Mouse (Mus musculus) kidney, adult 11 months (tissue): ENCODE measurements around the gene Vmn2r87.
"Not testable (repeated sequence)": the region's sequence is repeated elsewhere in the genome, so short reads cannot be mapped to it uniquely, and the experiment has no call there.

Experiments used
- DNase-seq: peaks from one replicate; pipeline ENCODE4 v3.0.0; 2022

The Vmn2r87 gene

DNA sequence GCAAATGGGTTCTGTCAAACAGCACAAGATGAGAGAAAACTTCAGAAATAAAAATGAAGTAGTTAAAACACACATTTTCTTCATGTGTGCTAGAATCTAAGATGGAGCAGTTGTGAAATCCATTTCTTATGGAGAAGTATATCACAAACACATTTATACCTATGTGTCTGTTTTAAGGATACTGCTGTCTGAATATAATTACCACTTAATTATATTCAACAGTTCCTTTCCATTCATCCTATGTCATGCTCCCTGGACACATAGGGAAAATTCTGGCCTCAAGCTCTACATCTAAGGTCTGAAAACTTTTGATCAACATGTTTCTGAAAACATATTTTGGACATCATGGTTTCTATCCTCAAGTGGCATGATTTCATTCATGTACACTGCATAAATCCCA, at the start of gene Vmn2r87:
Gene Vmn2r87 (minus strand): TSS at position 101 of the 400 bp plus-strand sequence.
- DNase-seq, result no peak

GRCm38 (mm10) chr10:130544331-130544730, 47.1 kb upstream of the Vmn2r87 start:
- peak; percentile 27 for DNase-seq

GRCm38 (mm10) chr10:130541931-130542691, 44.9 kb upstream of the Vmn2r87 start:
- peak; percentile 88 for DNase-seq

GRCm38 (mm10) chr10:130536101-130536500, 38.9 kb upstream of the Vmn2r87 start:
- DNase-seq, result peak; percentile 19

- no peak for DNase-seq
Observed at GRCm38 (mm10) chr10:130527926-130528325, 30.7 kb upstream of the Vmn2r87 start.

GRCm38 (mm10) chr10:130470311-130470760, 26.9 kb downstream of the Vmn2r87 start:
- no peak for DNase-seq

DNA sequence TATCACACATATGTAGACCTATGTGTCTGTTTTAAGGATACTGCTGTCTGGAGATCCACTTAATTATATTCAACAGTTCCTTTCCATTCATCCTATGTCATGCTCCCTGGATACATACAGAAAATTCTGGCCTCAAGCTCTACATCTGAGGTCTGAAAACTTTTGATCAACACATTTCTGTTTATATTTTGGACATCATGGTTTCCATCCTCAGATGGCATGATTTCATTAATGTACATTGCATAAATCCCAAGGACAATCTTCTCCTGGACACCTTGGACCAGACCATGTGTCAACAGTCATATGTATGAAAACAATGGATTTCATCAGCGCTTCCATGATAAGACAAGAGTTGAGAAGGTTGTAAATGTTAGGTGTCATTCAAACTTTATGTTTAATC, 41.2 kb downstream of the Vmn2r87 start, which contains the start of gene Vmn2r86:
Gene Vmn2r86 (minus strand): TSS at position 101 of the 400 bp plus-strand sequence.
- DNase-seq, result not testable (repeated sequence)

DNA sequence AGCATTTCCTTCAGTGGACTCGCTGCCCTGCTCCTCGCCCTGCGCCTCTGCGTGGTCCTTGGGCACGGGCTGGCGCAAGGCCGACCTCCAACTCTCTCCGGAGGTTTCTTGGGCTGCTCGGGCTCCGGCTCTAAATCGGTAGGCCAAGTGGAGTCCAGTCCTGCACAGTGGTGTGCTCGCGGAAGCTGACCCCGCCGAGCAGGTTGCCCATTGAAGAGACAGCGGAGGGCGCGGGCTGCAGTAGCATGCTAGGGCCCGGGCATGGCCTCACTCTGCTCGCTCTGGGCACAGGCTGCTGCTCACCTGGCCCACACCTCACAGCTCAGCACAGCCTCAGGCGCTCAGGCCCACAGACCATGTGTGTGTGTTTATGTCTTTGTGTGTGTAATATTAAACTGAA, 52.4 kb downstream of the Vmn2r87 start:
- no peak for DNase-seq

GRCm38 (mm10) chr10:130434185-130434898, 62.9 kb downstream of the Vmn2r87 start:
- DNase-seq, result not testable (repeated sequence)

DNA sequence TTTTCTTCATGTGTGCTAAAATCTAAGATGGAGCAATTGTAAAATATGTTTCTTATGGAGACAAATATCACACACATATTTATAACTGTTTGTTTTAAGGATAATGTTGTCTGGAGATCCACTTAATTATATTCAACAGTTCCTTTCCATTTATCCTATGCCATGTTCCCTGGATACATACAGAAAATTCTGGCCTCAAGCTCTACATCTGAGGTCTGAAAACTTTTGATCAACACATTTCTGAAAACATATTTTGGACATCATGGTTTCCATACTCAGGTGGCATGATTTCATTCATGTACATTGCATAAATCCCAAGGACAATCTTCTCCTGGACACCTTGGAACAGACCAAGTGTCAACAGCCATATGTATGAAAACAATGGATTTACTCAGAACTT, 67.6 kb downstream of the Vmn2r87 start, which contains the start of gene Vmn2r85:
Gene Vmn2r85 (minus strand): TSS at position 101 of the 400 bp plus-strand sequence.
- not testable (repeated sequence) for DNase-seq

- DNase-seq, result not testable (repeated sequence)
Observed at GRCm38 (mm10) chr10:130422368-130422767, 74.8 kb downstream of the Vmn2r87 start.
